Mouse (Mus musculus): ENCODE results near the gene Kcnmb2. TPM values are rescaled to one million over a fixed set of nuclear protein-coding genes. Genes with fewer than 3 reads are reported as not detected.

Kcnmb2 gene
- polyA plus RNA-seq, 1 experiment from 2014 or later: 0.42 TPM

DNA sequence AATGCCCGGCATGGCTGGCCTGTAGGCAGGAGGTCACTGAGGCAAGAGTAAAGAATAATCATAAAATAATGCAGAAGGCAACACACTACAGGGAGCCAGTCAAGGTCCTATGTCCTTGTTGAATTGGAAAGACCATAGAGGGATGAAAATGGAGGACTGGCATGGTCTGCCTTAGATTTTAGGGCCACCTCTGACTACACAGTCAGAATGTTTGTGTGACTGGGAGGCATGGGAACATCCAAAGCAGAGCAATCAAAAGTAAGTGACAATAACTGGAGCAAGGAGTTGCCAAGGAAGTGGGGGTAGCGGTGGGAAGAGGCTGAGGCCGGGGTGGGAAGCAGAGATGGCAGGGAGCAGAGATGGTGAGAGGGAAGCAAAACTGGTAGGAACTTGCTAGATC, 60.8 kb downstream of the Kcnmb2 start:
- Histone ChIP-seq H3K27me3 (ENCODE audit: control insufficient read depth, insufficient read depth, low read length) (no peaks in the 10 kb centered on the region), H3K9ac (ENCODE audit: low read depth, low read length) (no peak overlapping the region), H3K36me3 (ENCODE audit: control insufficient read depth, insufficient read depth, low read length) (no peaks in the 10 kb centered on the region), H3K4me2 (no peak overlapping the region), H3K4me3 (ENCODE audit: low read depth, low read length) (no peak overlapping the region), H3K27ac (ENCODE audit: low read depth, low read length) (no peak overlapping the region), H3K9me3 (replicated peaks; ENCODE audit: control insufficient read depth, low read length) (no peaks in the 10 kb centered on the region), H3K4me1 (ENCODE audit: control insufficient read depth, insufficient read depth, low read length) (0 out of 2 replicates have a peak, but pooled peaks cover 2% of the 10 kb centered on the region)
- no peak for ATAC-seq (replicated peaks; ENCODE audit: insufficient number of reproducible peaks, low FRiP score, low TSS enrichment)
- WGBS (ENCODE audit: insufficient replicate concordance): 89% methylated on average over 3 of the region's 3 CpGs

DNA sequence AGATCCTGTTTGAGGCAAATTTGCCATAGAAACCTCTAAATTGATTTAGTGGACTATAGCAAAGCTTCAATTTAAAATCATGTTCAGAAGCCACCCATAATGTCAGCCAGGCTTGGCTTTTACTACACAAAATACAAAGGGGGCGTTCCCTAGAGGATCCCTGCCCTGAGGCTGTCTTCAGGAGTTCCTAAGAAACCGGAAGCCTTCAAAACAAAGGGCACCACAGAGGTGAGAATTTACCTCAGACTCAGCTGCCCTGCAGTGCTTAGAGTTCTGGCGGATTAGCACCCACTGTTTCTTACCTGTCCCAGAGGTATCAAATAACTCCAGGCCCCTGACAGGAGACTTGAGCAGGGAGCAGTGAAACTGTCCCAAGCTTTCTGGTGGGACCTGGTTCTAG, 77.4 kb downstream of the Kcnmb2 start:
- H3K9me3 ChIP-seq (replicated peaks; ENCODE audit: control insufficient read depth, low read length): no peaks in the 10 kb centered on the region
- no peak overlapping the region for H3K27ac ChIP-seq (ENCODE audit: low read depth, low read length)
- WGBS (ENCODE audit: insufficient replicate concordance): 20% methylated on average over 3 of the region's 3 CpGs
- H3K36me3 ChIP-seq (ENCODE audit: control insufficient read depth, insufficient read depth, low read length): no peaks in the 10 kb centered on the region
- ATAC-seq (replicated peaks; ENCODE audit: insufficient number of reproducible peaks, low FRiP score, low TSS enrichment): no peak
- H3K4me3 ChIP-seq (ENCODE audit: low read depth, low read length): no peak overlapping the region
- no peak overlapping the region for H3K4me2 ChIP-seq
- no peaks in the 10 kb centered on the region for H3K4me1 ChIP-seq (ENCODE audit: control insufficient read depth, insufficient read depth, low read length)
- H3K27me3 ChIP-seq (ENCODE audit: control insufficient read depth, insufficient read depth, low read length): no peaks in the 10 kb centered on the region
- no peak overlapping the region for H3K9ac ChIP-seq (ENCODE audit: low read depth, low read length)

DNA sequence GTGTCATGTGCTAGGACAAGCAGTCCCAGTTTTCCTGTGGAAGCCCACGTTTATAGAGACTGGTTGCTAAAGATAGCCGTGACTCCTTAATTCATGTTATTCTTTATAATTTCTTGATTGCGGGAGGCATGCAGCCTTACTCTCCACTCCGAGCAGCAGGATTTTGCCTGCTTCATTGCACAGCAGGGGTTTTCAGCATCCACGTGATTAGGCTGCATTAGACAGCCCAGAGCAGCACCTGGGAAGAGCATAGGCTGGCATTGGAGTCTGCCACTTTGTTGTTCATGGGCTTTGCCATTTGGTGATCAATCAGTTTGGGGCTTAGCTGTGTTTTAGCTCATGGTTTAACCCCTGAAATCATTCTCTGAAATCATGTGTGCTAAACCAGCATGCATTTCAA, 80.1 kb downstream of the Kcnmb2 start:
- Histone ChIP-seq H3K27me3 (ENCODE audit: control insufficient read depth, insufficient read depth, low read length) (no peaks in the 10 kb centered on the region), H3K4me1 (ENCODE audit: control insufficient read depth, insufficient read depth, low read length) (no peaks in the 10 kb centered on the region), H3K9ac (ENCODE audit: low read depth, low read length) (no peak overlapping the region), H3K36me3 (ENCODE audit: control insufficient read depth, insufficient read depth, low read length) (no peaks in the 10 kb centered on the region), H3K27ac (ENCODE audit: low read depth, low read length) (no peak overlapping the region), H3K4me3 (ENCODE audit: low read depth, low read length) (no peak overlapping the region), H3K4me2 (no peak overlapping the region), H3K9me3 (replicated peaks; ENCODE audit: control insufficient read depth, low read length) (no peaks in the 10 kb centered on the region)
- no peak for ATAC-seq (replicated peaks; ENCODE audit: insufficient number of reproducible peaks, low FRiP score, low TSS enrichment)
- WGBS (ENCODE audit: insufficient replicate concordance): 51% methylated on average over 5 of the region's 5 CpGs

DNA sequence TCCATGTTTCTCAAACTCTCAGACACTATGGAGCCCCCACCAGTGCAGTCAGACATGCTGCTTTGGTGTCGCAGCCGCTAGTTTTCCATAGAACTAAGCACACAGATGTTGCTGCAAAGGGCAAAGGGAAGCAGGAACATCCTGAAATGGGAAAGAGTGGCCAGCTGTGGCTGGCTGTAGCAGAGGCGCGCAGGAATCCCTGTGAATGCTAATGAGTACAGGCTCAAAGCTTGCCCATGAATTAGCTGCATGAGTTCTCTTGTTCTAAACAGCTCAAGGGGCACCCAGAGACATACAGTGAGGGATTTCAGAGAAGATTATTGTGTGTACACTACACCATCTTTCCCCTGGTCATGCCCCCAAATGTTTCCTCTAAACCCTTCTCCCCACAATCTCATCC, 82.8 kb downstream of the Kcnmb2 start:
- ATAC-seq (replicated peaks; ENCODE audit: insufficient number of reproducible peaks, low FRiP score, low TSS enrichment): no peak
- Histone ChIP-seq H3K27ac (ENCODE audit: low read depth, low read length) (no peak overlapping the region), H3K4me1 (ENCODE audit: control insufficient read depth, insufficient read depth, low read length) (no peaks in the 10 kb centered on the region), H3K36me3 (ENCODE audit: control insufficient read depth, insufficient read depth, low read length) (no peaks in the 10 kb centered on the region), H3K9ac (ENCODE audit: low read depth, low read length) (no peak overlapping the region), H3K27me3 (ENCODE audit: control insufficient read depth, insufficient read depth, low read length) (no peaks in the 10 kb centered on the region), H3K9me3 (replicated peaks; ENCODE audit: control insufficient read depth, low read length) (no peaks in the 10 kb centered on the region), H3K4me3 (ENCODE audit: low read depth, low read length) (no peak overlapping the region), H3K4me2 (no peak overlapping the region)
- WGBS (ENCODE audit: insufficient replicate concordance): 85% methylated on average over 4 of the region's 4 CpGs

DNA sequence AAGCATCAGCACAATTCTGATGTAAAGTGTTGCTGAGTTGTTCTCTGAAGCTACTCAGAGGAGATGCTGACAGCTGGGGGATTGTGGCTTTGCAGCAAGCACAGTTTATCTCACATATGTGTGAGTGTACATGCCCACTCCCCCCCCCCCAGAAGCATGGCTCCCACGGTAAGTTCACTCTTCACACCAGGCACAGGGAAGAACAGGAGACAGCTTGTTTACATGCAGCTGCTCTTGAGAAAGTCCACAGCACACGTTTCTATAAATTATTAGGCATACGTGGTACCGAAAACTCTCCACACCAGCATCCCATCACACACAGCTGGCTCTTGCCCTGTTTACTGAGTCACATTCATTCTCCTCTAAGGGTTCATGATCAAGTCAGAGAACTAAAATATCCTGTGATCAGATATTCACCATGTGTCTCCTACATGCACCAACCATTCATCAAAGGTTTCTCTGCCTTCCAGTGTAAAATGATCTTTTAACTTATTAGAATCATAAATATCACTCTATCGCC, 89.3 kb downstream of the Kcnmb2 start:
- H3K27ac ChIP-seq (ENCODE audit: low read depth, low read length): no peak overlapping the region
- H3K4me3 ChIP-seq (ENCODE audit: low read depth, low read length): no peak overlapping the region
- no peak overlapping the region for H3K4me2 ChIP-seq
- H3K9ac ChIP-seq (ENCODE audit: low read depth, low read length): no peak overlapping the region
- no peak for ATAC-seq (replicated peaks; ENCODE audit: insufficient number of reproducible peaks, low FRiP score, low TSS enrichment)
- H3K36me3 ChIP-seq (ENCODE audit: control insufficient read depth, insufficient read depth, low read length): no peaks in the 10 kb centered on the region
- H3K4me1 ChIP-seq (ENCODE audit: control insufficient read depth, insufficient read depth, low read length): no peaks in the 10 kb centered on the region
- H3K27me3 ChIP-seq (ENCODE audit: control insufficient read depth, insufficient read depth, low read length): no peaks in the 10 kb centered on the region
- no peaks in the 10 kb centered on the region for H3K9me3 ChIP-seq (replicated peaks; ENCODE audit: control insufficient read depth, low read length)
- 67% methylated on average over 5 of the region's 5 CpGs for WGBS (ENCODE audit: insufficient replicate concordance)

DNA sequence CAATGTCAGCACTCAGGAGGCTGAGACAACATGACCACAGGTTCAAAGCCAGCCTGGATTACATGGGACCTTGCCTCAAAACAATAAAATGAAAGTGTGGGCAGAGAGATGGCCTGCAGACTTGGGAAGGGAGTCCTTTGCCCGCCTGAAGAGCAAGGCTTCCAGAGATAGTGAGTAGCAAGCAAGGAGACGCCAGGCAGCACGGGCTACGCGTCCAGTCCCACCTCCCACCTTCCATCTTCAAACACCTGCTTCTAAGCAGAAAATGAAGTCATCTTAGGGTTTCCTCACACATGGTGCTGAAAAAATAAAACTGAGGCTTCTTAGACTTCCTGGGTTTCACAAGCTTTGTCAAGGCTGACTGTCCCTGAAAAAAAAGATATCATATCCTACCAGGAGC, 109.3 kb downstream of the Kcnmb2 start:
- ATAC-seq (replicated peaks; ENCODE audit: insufficient number of reproducible peaks, low FRiP score, low TSS enrichment): no peak
- WGBS (ENCODE audit: insufficient replicate concordance): 91% methylated on average over 5 of the region's 5 CpGs
- Histone ChIP-seq H3K27me3 (ENCODE audit: control insufficient read depth, insufficient read depth, low read length) (no peaks in the 10 kb centered on the region), H3K27ac (ENCODE audit: low read depth, low read length) (no peak overlapping the region), H3K9me3 (replicated peaks; ENCODE audit: control insufficient read depth, low read length) (no peaks in the 10 kb centered on the region), H3K4me1 (ENCODE audit: control insufficient read depth, insufficient read depth, low read length) (no peaks in the 10 kb centered on the region), H3K4me2 (no peak overlapping the region), H3K9ac (ENCODE audit: low read depth, low read length) (no peak overlapping the region), H3K36me3 (ENCODE audit: control insufficient read depth, insufficient read depth, low read length) (no peaks in the 10 kb centered on the region), H3K4me3 (ENCODE audit: low read depth, low read length) (no peak overlapping the region)

DNA sequence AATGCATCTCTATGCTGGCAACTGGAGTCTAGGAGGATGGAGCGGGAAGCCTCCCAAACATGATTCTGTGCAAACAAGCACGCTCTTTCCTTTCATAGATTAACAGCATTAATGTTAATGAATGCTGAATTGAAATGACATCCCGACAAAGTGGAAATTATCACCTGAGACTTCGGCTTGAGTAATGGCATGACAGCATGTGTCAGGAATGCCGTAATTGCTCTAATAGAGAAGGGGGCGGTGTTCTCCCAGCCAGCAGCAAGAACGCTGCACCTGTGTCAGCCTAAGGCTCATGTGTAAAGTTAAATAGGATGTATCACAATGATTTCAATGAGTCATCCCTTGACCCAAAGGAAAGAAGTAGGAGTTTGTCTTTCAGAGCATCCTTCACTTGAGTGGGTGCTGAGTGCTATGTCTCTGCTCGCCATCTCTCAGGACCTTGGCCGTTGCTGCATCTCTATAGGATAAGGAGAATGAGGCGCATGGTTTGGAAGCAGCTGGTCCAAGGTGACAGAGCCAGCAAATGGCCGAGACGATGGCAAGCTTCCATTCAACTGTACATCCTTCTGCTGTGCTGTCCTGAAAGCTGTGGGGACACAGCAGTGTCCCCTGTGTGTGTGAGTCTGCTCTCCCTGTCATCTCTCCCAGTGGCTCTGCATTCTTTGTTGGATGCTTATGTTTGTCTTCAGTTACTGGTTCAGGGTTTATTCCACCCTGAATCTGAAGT, 110.1 kb downstream of the Kcnmb2 start:
- Histone ChIP-seq H3K9ac (ENCODE audit: low read depth, low read length) (no peak overlapping the region), H3K36me3 (ENCODE audit: control insufficient read depth, insufficient read depth, low read length) (no peaks in the 10 kb centered on the region), H3K27ac (ENCODE audit: low read depth, low read length) (no peak overlapping the region), H3K4me3 (ENCODE audit: low read depth, low read length) (no peak overlapping the region), H3K9me3 (replicated peaks; ENCODE audit: control insufficient read depth, low read length) (no peaks in the 10 kb centered on the region), H3K4me2 (no peak overlapping the region), H3K4me1 (ENCODE audit: control insufficient read depth, insufficient read depth, low read length) (no peaks in the 10 kb centered on the region), H3K27me3 (ENCODE audit: control insufficient read depth, insufficient read depth, low read length) (no peaks in the 10 kb centered on the region)
- WGBS (ENCODE audit: insufficient replicate concordance): 83% methylated on average over 12 of the region's 12 CpGs
- no peak for ATAC-seq (replicated peaks; ENCODE audit: insufficient number of reproducible peaks, low FRiP score, low TSS enrichment)

DNA sequence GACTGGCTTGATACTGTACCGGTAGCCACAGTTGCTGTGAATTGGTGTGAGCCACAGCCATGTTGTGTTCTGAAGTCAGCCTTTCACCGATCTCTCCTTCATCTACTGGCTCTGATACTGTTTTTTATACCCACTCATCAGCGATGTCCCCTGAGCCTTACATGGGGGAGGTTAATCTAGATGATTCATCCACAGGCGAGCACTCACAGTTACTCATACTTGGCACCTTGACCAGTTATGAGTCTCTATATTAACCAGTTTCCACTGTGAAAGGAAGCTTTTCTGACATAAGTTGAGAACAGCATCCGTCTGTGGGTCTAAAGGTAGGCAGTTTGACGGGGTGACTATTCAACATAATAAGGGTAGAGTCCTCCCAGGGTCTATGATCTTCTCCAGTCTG, 118.7 kb downstream of the Kcnmb2 start:
- H3K27ac ChIP-seq (ENCODE audit: low read depth, low read length): no peak overlapping the region
- no peaks in the 10 kb centered on the region for H3K9me3 ChIP-seq (replicated peaks; ENCODE audit: control insufficient read depth, low read length)
- H3K4me1 ChIP-seq (ENCODE audit: control insufficient read depth, insufficient read depth, low read length): no peaks in the 10 kb centered on the region
- no peak overlapping the region for H3K9ac ChIP-seq (ENCODE audit: low read depth, low read length)
- no peak overlapping the region for H3K4me3 ChIP-seq (ENCODE audit: low read depth, low read length)
- no peaks in the 10 kb centered on the region for H3K27me3 ChIP-seq (ENCODE audit: control insufficient read depth, insufficient read depth, low read length)
- no peaks in the 10 kb centered on the region for H3K36me3 ChIP-seq (ENCODE audit: control insufficient read depth, insufficient read depth, low read length)
- ATAC-seq (replicated peaks; ENCODE audit: insufficient number of reproducible peaks, low FRiP score, low TSS enrichment): no peak
- WGBS (ENCODE audit: insufficient replicate concordance): 88% methylated on average over 6 of the region's 6 CpGs
- H3K4me2 ChIP-seq: no peak overlapping the region

Measured in heart, embryonic 11.5 days (tissue).